Mouse (Mus musculus) midbrain, embryonic 13.5 days (tissue): ENCODE data around the gene Aamp. TPM values are rescaled to one million over a fixed set of nuclear protein-coding genes. Genes with fewer than 3 reads are reported as not detected.

ENCODE experiments used
- ATAC-seq: fragments of 200-750 bp; cut with Nextera tagmentation; 2 replicates; pipeline ENCODE4 v1.8.0; 2017; ENCODE audit warnings: mild to moderate bottlenecking, moderate TSS enrichment, moderate library complexity
- H3K27ac ChIP-seq: fragments of 300-500 bp; sonication (generic); 2 replicates; pipeline ENCODE4 v1.5.1; 2015; ENCODE audit warnings: inconsistent platforms, mild to moderate bottlenecking, moderate library complexity
- H3K27me3 ChIP-seq: fragments of 300-500 bp; sonication (generic); 2 replicates; pipeline ENCODE4 v1.6.1; 2015; ENCODE audit warnings: mild to moderate bottlenecking, inconsistent platforms
- H3K36me3 ChIP-seq: fragments of 300-500 bp; sonication (generic); 2 replicates; pipeline ENCODE4 v1.6.1; 2015; ENCODE audit warnings: mild to moderate bottlenecking, inconsistent platforms
- H3K4me1 ChIP-seq: fragments of 300-500 bp; sonication (generic); replicated peaks from 2 replicates; pipeline ENCODE4 v1.6.1; 2015; ENCODE audit warnings: inconsistent platforms
- H3K4me2 ChIP-seq: fragments of 300-500 bp; sonication (generic); replicated peaks from 2 replicates; pipeline ENCODE4 v1.6.1; 2015; ENCODE audit warnings: moderate library complexity, mild to moderate bottlenecking, inconsistent platforms
- H3K4me3 ChIP-seq: fragments of 300-500 bp; sonication (generic); replicated peaks from 2 replicates; pipeline ENCODE4 v1.5.1; 2015; ENCODE audit warnings: mild to moderate bottlenecking, inconsistent platforms
- H3K9ac ChIP-seq: fragments of 300-500 bp; sonication (generic); replicated peaks from 2 replicates; pipeline ENCODE4 v1.6.1; 2015; ENCODE audit warnings: mild to moderate bottlenecking, inconsistent platforms
- H3K9me3 ChIP-seq: fragments of 300-500 bp; sonication (generic); 2 replicates; pipeline ENCODE4 v1.6.1; 2016; ENCODE audit warnings: mild to moderate bottlenecking, inconsistent platforms
- WGBS: fragments of 180-500 bp; shearing (Covaris S2); methylation state at CpG from one replicate; pipeline ENCODE4 v1.1.7; 2015; 5-methylcytosine and 5-hydroxymethylcytosine counted together
- polyA plus RNA-seq: library from polyadenylated mRNA; unstranded; fragments of >200 nt; fragmentation: Nextera tagmentation; extraction: Ambion mirVana; gene quantifications from 2 replicates; pipeline ENCODE4 v1.2.1, GENCODE M21; 2015

Gene Aamp
- polyA plus RNA-seq, 1 experiment from 2014 or later, result 198 TPM

DNA sequence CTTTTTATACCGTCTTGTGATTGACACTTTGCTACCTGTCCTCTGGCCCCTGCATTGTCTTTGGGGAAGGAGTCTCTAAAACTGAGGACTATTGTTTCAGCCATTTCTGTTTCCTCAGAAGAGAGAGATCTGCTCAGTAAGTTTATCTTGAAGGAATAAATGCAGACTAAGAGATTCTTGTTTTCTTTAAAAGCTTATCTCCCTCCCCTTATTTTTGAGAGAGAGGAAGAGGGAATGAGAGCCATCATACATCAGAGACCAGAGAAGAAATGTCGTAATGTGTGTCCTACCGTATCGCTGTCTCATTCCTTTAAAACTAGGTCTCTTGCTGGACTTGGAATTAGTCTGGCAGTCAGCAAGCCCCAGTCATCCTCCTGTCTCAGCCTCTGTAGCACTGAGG is 43.7 kb downstream of the Aamp start:
- Histone ChIP-seq H3K36me3 (no peaks in the 10 kb centered on the region), H3K27ac (no peak overlapping the region)
- WGBS, result 87% methylated on average over 4 of the region's 4 CpGs

DNA sequence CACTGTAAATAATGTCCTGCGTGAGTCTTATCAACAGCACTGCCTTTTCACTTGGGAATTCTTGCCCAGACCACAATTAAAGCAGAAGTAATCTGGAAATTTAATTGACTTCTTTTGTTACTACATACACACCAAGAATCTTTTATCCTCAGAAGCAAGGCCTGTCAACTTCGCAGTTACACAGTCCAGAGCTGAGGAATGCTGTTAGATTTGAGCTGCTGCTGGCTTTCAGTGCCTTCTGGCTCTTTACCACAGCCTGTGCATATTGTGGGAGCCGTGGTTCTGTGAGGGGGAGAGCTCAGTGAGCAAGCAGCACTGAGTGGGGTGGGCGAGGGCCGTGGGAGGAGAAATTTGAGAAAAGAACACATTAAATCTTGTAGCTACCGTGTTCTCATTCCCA is 44.2 kb downstream of the Aamp start:
- Histone ChIP-seq H3K9ac (peak overlapping the region; percentile 49), H3K4me3 (no peak overlapping the region), H3K27ac (no peak overlapping the region), H3K36me3 (no peaks in the 10 kb centered on the region), H3K9me3 (no peaks in the 10 kb centered on the region), H3K4me1 (peaks cover 36% of the 10 kb centered on the region), H3K4me2 (no peak overlapping the region), H3K27me3 (no peaks in the 10 kb centered on the region)
- WGBS, result 76% methylated on average over 6 of the region's 6 CpGs
- no peak for ATAC-seq

More for the DNA sequence above, 43.7 kb downstream of the Aamp start:
- ATAC-seq, result no peak
- Histone ChIP-seq H3K9me3 (no peaks in the 10 kb centered on the region), H3K4me3 (no peak overlapping the region), H3K9ac (peak overlapping the region; percentile 49; the same call in 1 of the 2 replicates), H3K4me2 (no peak overlapping the region), H3K27me3 (no peaks in the 10 kb centered on the region), H3K4me1 (peaks cover 36% of the 10 kb centered on the region)

DNA sequence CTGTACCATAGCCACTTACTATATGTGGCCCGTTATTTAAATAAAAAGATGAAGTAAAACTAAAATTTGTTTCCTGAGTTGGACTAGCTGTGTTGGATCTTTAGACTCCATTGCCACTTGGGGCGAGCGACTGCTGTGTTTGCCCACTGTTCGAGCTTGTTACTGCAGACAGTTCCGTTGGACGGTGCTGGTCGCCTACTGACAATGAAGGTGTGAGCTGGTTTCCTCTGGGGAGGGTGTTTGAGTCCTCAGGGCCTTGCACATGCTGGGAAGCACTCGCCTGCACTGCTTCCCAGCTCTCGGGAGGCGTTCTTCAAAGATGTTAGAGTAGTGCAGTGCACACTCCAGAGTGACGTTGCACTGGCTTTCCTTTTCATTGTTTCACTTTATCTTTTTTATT is 44.9 kb downstream of the Aamp start:
- H3K9ac ChIP-seq, result no peak overlapping the region; the same call in 1 of the 2 replicates
- WGBS, result 70% methylated on average over 11 of the region's 11 CpGs

DNA sequence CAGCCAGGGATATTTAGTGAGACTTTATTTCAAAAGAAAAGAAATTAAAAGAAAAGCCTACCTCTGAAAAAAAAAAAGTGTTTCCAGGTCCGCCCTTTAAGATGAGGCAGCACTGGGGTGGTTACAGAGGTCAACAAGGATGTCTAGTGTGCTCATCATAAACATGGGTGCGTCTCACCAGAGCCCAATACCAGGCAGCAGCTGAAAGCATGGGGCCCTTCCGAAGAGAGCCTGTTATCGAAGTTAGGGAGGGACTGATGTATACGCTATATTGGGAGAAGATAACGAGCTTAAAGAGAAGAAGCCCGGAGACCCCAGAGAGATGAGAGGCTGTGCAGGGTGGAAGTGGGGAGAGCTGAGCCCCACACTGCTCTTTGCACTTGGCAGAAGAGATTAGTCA is 45.4 kb downstream of the Aamp start:
- peak overlapping the region; percentile 16; the same call in 1 of the 2 replicates for H3K9ac ChIP-seq

More for the DNA sequence above, 44.9 kb downstream of the Aamp start:
- Histone ChIP-seq H3K27me3 (no peaks in the 10 kb centered on the region), H3K4me1 (peaks cover 36% of the 10 kb centered on the region), H3K4me2 (peak overlapping the region; percentile 76), H3K36me3 (no peaks in the 10 kb centered on the region), H3K4me3 (no peak overlapping the region), H3K9me3 (no peaks in the 10 kb centered on the region), H3K27ac (0 out of 2 replicates have a peak overlapping the region, but pooled peaks have one; percentile 25)
- ATAC-seq, result no peak

DNA sequence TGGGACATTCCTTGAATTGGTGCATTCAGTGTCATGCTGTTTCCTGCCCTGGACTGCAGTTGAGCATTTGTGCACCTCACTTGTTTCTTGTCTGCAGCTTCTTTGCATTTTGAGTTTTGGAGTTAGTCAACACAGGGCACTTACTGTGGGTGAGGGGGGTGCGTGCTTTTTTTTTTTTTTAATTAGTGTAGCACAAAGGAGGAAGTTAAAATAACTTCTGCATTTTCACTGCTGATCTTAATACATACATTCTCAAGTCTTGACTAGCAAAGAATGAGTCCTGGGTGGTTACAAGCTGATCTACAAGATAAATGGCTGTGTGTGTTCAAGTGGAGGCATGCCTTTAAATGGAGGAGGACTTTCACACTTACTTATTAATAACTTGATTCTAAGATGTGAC is 46.4 kb downstream of the Aamp start:
- Histone ChIP-seq H3K4me2 (peak overlapping the region; percentile 76), H3K36me3 (no peaks in the 10 kb centered on the region), H3K9ac (peak overlapping the region; percentile 96; the same call in 1 of the 2 replicates), H3K9me3 (no peaks in the 10 kb centered on the region), H3K4me1 (peaks cover 36% of the 10 kb centered on the region), H3K4me3 (peak overlapping the region; percentile 95), H3K27ac (no peak overlapping the region), H3K27me3 (no peaks in the 10 kb centered on the region)
- WGBS, result 71% methylated on average over 1 of the region's 1 CpGs
- no peak for ATAC-seq

More for the DNA sequence above, 45.4 kb downstream of the Aamp start:
- H3K4me2 ChIP-seq, result peak overlapping the region; percentile 76
- H3K4me1 ChIP-seq, result peaks cover 36% of the 10 kb centered on the region
- no peak overlapping the region for H3K4me3 ChIP-seq
- no peak overlapping the region for H3K27ac ChIP-seq
- H3K27me3 ChIP-seq, result no peaks in the 10 kb centered on the region
- ATAC-seq, result no peak
- no peaks in the 10 kb centered on the region for H3K36me3 ChIP-seq
- 66% methylated on average over 7 of the region's 7 CpGs for WGBS
- no peaks in the 10 kb centered on the region for H3K9me3 ChIP-seq

DNA sequence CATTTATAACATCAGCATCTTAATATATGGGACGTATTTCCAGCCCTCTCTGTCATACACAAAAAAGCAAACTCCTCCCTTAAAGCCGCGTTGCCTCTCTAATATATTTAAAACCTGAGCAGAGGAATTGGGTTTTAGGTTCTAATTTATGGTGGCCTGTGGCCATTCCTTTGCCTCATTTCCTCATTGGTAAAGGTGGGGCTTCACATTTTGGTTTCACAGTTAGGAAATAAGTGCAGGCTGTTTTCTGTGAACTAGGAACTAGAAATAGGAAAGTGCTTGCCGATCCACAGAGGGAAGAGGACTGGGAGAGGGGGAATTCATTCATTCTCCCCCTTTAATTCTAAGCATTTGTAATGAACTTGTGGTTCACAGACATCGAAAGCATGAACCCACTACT is 46.9 kb downstream of the Aamp start:
- Histone ChIP-seq H3K36me3 (no peaks in the 10 kb centered on the region), H3K27me3 (no peaks in the 10 kb centered on the region), H3K4me3 (peak overlapping the region; percentile 95), H3K27ac (no peak overlapping the region), H3K4me1 (peaks cover 36% of the 10 kb centered on the region), H3K9ac (peak overlapping the region; percentile 96), H3K9me3 (no peaks in the 10 kb centered on the region), H3K4me2 (peak overlapping the region; percentile 76)
- no peak for ATAC-seq
- 41% methylated on average over 5 of the region's 5 CpGs for WGBS

DNA sequence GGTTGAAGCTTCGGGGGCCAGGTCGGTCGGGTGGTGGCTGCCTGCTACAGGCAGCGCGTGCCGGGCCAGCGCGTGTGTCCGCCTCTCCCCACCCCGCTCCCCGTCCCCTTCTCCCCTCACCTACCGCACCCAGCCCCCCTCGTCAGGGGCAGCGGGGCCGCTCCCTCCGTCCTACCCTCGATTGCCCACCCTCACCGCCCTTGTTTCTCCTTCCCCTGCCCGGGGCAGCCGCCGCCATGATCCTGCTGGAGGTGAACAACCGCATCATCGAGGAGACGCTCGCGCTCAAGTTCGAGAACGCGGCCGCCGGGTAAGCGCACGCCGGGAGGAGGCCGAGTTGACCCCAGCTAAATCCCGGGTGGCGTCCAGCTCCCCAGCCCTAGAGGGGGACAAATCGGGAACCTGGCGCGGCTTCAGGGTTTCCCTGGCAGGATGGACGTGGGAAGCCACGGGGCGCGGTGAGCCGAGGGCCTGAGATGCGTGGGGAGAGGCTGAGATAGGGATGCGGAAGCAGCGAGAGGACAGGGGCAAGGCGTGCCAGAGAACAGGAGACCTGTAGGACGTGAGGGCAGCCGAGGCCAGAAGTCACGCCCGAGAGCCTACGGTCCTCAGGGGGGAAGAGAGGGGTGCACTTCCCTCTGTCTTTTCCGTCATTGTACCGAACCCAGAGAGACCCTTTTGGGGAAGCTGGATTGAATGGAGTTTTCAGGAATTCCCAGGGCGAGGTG is 47.8 kb downstream of the Aamp start:
- Histone ChIP-seq H3K36me3 (no peaks in the 10 kb centered on the region), H3K9me3 (no peaks in the 10 kb centered on the region), H3K4me3 (peak overlapping the region; percentile 95), H3K4me1 (peaks cover 36% of the 10 kb centered on the region), H3K27ac (peak overlapping the region; percentile 88), H3K4me2 (peak overlapping the region; percentile 76), H3K27me3 (no peaks in the 10 kb centered on the region), H3K9ac (peak overlapping the region; percentile 96)
- WGBS, result under 1% methylated on average over 38 of the region's 57 CpGs
- peak; percentile 59 for ATAC-seq

DNA sequence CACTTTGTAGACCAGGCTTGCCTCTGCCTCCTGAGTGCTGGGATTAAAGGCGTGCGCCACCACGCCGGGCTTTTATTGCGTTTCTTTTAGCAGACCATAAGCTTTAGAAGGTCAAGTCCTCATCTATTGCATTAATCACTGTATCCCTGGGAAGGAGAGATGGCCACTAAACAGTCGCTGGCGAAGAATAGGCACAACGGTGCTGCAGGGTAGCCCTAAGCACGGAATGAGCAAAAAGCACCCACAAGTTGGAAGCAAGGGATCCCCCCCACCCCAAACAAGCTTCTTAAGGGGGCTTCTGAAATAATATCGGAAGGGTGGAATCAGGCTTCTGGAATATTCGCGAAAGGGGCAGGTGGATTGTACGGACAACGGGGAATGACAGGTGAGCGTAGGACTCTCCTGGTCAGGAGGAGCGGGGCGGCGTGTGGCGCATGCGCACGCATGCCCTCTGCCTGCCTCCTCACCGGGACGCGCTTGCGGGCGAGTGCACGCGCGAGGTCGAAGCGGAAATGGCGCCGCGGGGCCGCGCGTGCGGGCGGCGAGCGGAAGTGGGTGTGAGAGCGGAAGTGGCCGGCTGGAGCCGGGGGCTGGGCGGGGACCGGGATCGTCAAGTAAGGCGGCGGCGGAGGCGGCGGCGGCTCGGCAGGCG is 48.5 kb downstream of the Aamp start, which contains the start of gene Arpc2:
Arpc2 (plus strand) TSS at position 147 of the 652 bp plus-strand sequence.
- ATAC-seq, result peak; percentile 95
- peak within 1 kb of the TSS; percentile 95 for H3K4me3 ChIP-seq
- 1% methylated on average over 46 of the region's 55 CpGs for WGBS

DNA sequence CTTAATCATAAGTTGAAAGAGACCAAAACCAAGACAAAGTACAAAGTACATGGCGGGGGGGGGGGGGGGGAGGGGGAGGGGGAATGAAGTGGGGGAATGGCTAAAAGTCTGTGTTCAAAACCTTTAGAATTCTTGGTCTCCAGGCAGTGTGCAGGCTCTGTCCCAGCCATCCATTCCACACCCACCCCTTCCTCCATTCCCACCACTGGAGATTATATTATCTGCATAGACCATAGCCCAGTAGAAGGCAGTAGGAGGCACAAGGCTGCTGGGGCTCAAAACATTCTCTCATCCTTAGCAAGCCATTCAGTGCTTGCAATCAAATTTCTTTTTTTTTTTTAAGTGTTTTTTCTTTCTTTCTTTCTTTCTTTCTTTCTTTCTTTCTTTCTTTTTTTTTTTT is 53.5 kb downstream of the Aamp start:
- Histone ChIP-seq H3K27me3 (no peaks in the 10 kb centered on the region), H3K9me3 (no peaks in the 10 kb centered on the region), H3K27ac (no peak overlapping the region), H3K4me2 (no peak overlapping the region), H3K4me3 (no peak overlapping the region), H3K4me1 (no peaks in the 10 kb centered on the region), H3K36me3 (no peaks in the 10 kb centered on the region), H3K9ac (no peak overlapping the region)
- no peak for ATAC-seq
- WGBS, result 38% methylated on average over 1 of the region's 1 CpGs

More for the DNA sequence above, 48.5 kb downstream of the Aamp start, which contains the start of gene Arpc2:
- H3K4me1 ChIP-seq, result peaks cover 36% of the 10 kb centered on the region
- peak within 1 kb of the TSS; percentile 88 for H3K27ac ChIP-seq
- H3K36me3 ChIP-seq, result no peaks in the 10 kb centered on the region
- H3K9me3 ChIP-seq, result no peaks in the 10 kb centered on the region
- peak within 1 kb of the TSS; percentile 76 for H3K4me2 ChIP-seq
- H3K27me3 ChIP-seq, result no peaks in the 10 kb centered on the region
- peak within 1 kb of the TSS; percentile 96 for H3K9ac ChIP-seq

DNA sequence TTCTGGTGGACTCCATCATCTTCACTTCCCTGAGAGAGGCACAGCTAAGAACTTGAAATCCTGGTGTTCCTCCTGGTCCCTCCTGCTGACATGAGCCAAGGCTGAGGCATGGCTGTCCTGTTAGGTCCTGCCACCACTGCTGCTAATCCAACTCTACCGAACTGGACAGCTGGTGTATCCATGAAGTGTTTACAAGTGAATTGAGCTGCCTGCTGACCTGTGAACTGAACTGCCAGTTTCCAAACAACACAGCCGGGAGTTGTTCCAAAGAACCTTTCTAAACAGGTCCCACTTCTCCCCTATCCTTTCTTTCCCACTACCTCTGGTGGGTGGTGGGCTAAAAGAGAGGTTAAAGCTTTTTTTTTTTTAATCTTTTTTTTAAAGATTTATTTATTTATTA is 54.6 kb downstream of the Aamp start:
- WGBS, result 71% methylated on average over 2 of the region's 2 CpGs

More for the DNA sequence above, 54.6 kb downstream of the Aamp start:
- Histone ChIP-seq H3K4me3 (no peak overlapping the region), H3K4me1 (no peaks in the 10 kb centered on the region), H3K27me3 (no peaks in the 10 kb centered on the region), H3K9ac (no peak overlapping the region), H3K27ac (no peak overlapping the region), H3K4me2 (no peak overlapping the region), H3K9me3 (no peaks in the 10 kb centered on the region), H3K36me3 (no peaks in the 10 kb centered on the region)
- no peak for ATAC-seq
